Mouse (Mus musculus) intestine, embryonic 16.5 days (tissue): ENCODE measurements around the gene Babam2. TPM values are rescaled to one million over a fixed set of nuclear protein-coding genes. Genes with fewer than 3 reads are reported as not detected.

ENCODE experiments used
- ATAC-seq: fragments of 200-750 bp; cut with Nextera tagmentation; 2 replicates; pipeline ENCODE4 v1.8.0; 2017; ENCODE audit warnings: moderate TSS enrichment, moderate library complexity
- H3K27ac ChIP-seq: fragments of 300-500 bp; sonication (generic); 2 replicates; pipeline ENCODE4 v1.5.1; 2014; ENCODE audit warnings: mild to moderate bottlenecking, low read length
- H3K27me3 ChIP-seq: fragments of 300-500 bp; sonication (generic); replicated peaks from 2 replicates; pipeline ENCODE4 v1.6.1; 2014; ENCODE audit warnings: low read length, control low read depth, mixed read lengths; ENCODE audit not compliant: control insufficient read depth, insufficient read depth
- H3K36me3 ChIP-seq: fragments of 300-500 bp; sonication (generic); 2 replicates; pipeline ENCODE4 v1.6.1; 2014; ENCODE audit warnings: low read length, control low read depth; ENCODE audit not compliant: control insufficient read depth, insufficient read depth
- H3K4me1 ChIP-seq: fragments of 300-500 bp; sonication (generic); 2 replicates; pipeline ENCODE4 v1.6.1; 2014; ENCODE audit warnings: low read length, control low read depth, mixed read lengths; ENCODE audit not compliant: control insufficient read depth, insufficient read depth
- H3K4me2 ChIP-seq: fragments of 300-500 bp; sonication (generic); 2 replicates; pipeline ENCODE4 v1.6.1; 2014; ENCODE audit warnings: low read depth, low read length, control low read depth
- H3K4me3 ChIP-seq: fragments of 300-500 bp; sonication (generic); 2 replicates; pipeline ENCODE4 v1.5.1; 2014; ENCODE audit warnings: mild to moderate bottlenecking, low read length
- H3K9ac ChIP-seq: fragments of 300-500 bp; sonication (generic); 2 replicates; pipeline ENCODE4 v1.6.1; 2014; ENCODE audit warnings: low read depth, low read length
- H3K9me3 ChIP-seq: fragments of 300-500 bp; sonication (generic); 2 replicates; pipeline ENCODE4 v1.6.1; 2016; ENCODE audit warnings: low read length, control low read depth; ENCODE audit not compliant: control insufficient read depth
- WGBS: fragments of 180-500 bp; shearing (Covaris S2); extraction: QIAGEN DNeasy Blood & Tissue Kit; methylation state at CpG from one replicate; pipeline ENCODE4 v1.1.7; 2014; 5-methylcytosine and 5-hydroxymethylcytosine counted together
- polyA plus RNA-seq: library from polyadenylated mRNA; unstranded; fragments of >200 nt; fragmentation: Nextera tagmentation; extraction: Ambion mirVana; gene quantifications from 2 replicates; pipeline ENCODE4 v1.2.1, GENCODE M21; 2015

Babam2 gene
- polyA plus RNA-seq, 1 experiment from 2014 or later: 69.0 TPM

DNA sequence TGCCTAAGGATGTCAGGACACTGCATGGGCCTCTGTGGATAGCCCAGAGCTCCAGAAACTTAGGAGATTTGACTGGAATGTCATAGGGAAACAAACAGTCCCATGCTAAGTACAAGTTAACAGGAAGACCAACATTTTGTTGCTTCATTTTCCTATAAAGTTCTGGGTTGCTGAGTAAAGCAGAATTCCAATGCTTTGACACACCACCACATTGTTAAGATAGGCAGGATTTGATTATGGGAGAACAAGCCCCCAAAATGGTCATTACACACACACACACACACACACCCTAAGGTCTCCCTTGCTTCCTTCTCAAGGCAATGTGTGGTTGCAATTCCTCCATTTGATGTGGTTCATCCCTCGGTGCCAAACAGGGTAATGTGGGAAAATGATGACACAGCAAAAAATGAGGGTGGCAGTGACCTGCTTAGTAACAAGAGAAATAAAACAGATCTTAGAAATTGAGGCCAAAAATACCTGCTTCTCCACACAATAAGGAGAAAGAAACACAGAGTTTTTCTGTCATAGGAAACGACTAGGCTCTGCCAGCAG, 286.4 kb downstream of the Babam2 start:
- ATAC-seq: no peak

DNA sequence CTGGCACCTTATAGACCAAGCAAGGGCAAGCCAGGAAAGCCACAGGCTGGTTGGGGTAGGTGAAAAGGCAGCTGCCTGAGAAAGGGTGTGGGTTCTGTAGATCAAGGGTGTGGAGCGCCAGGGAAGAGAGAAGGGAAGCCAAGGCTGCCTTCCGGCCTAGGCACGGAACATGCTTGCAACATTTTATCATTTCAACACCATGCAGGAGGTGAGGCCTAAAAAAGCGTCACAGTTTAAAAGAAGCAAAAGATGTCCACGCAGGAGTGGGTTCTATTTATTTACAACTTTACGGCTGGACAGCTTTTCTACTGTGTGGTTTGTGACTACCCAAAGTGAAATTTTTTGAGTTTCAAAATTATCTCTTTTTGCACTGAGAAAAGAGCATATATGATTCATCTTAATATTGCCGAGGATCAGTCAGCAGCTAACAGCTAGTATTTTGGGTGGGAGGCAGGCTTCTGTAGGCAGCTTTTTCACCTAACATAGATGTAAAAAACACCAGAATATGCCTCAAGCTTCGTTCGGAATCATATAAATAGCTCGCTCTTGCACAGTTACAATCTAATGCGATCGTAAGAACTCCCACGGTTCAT, 287.0 kb downstream of the Babam2 start:
- H3K4me3 ChIP-seq: no peak overlapping the region
- H3K4me2 ChIP-seq: no peak overlapping the region
- no peak for ATAC-seq
- no peaks in the 10 kb centered on the region for H3K9me3 ChIP-seq
- no peak overlapping the region for H3K27ac ChIP-seq
- H3K27me3 ChIP-seq: no peaks in the 10 kb centered on the region
- peaks cover 9% of the 10 kb centered on the region; the same call in 1 of the 2 replicates for H3K4me1 ChIP-seq
- 81% methylated on average over 13 of the region's 13 CpGs for WGBS
- no peak overlapping the region for H3K9ac ChIP-seq
- no peaks in the 10 kb centered on the region for H3K36me3 ChIP-seq

More for the DNA sequence above, 286.4 kb downstream of the Babam2 start:
- peaks cover 9% of the 10 kb centered on the region; the same call in 1 of the 2 replicates for H3K4me1 ChIP-seq
- H3K4me3 ChIP-seq: no peak overlapping the region
- no peak overlapping the region for H3K4me2 ChIP-seq
- no peak overlapping the region for H3K27ac ChIP-seq
- H3K36me3 ChIP-seq: no peaks in the 10 kb centered on the region
- no peaks in the 10 kb centered on the region for H3K27me3 ChIP-seq
- WGBS: 73% methylated on average over 2 of the region's 2 CpGs
- no peak overlapping the region for H3K9ac ChIP-seq
- H3K9me3 ChIP-seq: no peaks in the 10 kb centered on the region

DNA sequence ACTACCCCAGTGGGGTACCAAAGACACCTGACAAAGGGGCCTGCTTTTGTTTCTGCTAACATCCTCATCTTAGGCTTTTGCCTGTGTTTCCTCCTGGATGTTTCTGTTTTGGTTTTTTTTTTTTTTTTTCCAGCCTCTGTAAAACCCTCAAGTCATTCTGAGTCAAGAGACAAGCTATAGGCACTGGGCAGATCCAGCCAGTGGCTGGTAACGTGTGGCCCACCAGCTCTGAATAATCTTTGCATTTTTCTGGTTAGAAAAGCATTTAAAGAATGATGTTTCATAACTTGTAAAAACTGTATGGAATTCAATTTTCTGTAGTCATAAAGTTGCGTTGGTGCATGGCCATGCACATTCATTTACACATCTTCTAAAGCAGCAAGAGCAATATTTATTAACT, 287.5 kb downstream of the Babam2 start:
- H3K4me3 ChIP-seq: no peak overlapping the region
- H3K36me3 ChIP-seq: no peaks in the 10 kb centered on the region
- no peaks in the 10 kb centered on the region for H3K9me3 ChIP-seq
- H3K4me2 ChIP-seq: no peak overlapping the region
- no peaks in the 10 kb centered on the region for H3K27me3 ChIP-seq
- WGBS: 82% methylated on average over 2 of the region's 2 CpGs
- ATAC-seq: no peak
- H3K4me1 ChIP-seq: peaks cover 9% of the 10 kb centered on the region; the same call in 1 of the 2 replicates
- H3K27ac ChIP-seq: no peak overlapping the region
- H3K9ac ChIP-seq: no peak overlapping the region

DNA sequence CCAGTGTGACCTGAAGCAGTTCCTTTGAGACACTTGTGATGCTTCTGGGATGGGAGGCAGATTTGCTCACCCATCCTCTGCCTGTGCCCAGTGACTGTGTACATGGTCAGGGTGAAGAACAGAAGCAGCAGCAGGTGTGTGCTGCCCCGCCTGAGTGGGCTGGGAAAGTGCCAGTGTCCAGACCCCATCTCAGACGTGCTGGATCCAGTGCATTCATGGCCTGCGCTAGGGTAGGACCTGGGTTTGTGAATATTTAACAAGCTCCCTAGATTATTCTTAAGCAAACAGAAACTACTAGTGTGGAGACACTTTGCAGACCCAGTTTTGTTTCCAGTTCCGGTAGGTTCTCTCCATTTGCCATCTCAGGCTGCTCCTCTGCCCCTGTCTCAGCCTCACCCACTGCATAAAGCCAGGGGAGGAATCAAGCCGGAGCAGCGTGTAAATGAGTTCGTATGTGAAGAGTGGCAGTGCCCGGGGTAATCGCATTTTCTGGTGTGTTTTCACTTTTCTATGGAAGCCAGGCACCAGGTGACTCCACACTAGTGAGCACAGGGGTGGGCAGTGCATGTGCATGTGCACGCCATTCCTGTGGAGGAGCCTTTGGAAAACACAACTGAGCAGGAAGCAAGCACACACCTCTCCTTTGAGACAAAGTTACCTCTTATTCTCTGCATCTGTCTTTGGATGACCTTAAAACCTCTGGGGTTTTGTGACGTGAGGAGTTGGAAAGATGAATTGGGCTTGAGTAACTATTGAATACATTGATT, 290.2 kb downstream of the Babam2 start:
- H3K36me3 ChIP-seq: no peaks in the 10 kb centered on the region
- no peak overlapping the region for H3K4me3 ChIP-seq
- WGBS: 73% methylated on average over 11 of the region's 11 CpGs
- peak overlapping the region; percentile 68 for H3K27ac ChIP-seq
- peak overlapping the region; percentile 50 for H3K9ac ChIP-seq
- H3K4me1 ChIP-seq: peaks cover 9% of the 10 kb centered on the region; the same call in 1 of the 2 replicates
- H3K9me3 ChIP-seq: no peaks in the 10 kb centered on the region
- 0 out of 2 replicates have a peak overlapping the region, but pooled peaks have one; percentile 9 for H3K4me2 ChIP-seq
- peak; percentile 90 for ATAC-seq
- no peaks in the 10 kb centered on the region for H3K27me3 ChIP-seq

DNA sequence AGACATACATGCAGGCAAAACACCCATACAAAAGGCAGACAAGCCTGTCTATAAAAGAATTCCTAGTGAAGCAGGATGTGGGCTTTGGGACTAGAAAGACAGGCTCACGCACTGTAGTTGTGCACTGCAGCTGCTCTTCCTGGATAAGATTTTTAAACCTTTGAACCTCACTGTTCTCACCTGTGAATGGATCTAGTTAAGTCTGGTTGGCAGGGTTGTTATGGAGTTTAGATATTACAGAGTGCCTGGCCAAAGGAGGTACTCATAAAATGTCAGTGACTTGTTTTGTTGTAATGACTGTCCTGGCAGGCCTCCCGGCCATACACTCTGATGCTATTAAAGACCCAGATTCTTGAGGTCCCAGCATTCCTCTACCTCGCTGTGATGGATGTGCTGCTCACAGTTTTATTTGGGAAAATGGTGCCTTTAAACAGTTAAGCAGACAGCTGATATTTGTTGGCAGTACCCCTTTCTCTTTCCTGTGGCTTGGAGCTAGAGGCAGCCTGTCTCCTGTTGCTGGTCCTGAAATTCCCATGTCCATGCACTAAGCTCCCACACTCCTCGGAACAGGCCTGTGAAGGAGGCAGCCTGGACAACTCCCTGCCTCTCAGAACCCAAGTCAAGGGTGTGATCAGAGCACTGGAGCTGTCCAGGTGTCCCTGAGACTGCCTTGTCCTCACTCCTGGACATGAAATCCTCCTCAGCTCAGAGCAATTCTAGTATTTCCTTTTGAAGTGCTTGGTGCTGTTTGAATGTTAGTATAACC, 299.9 kb downstream of the Babam2 start:
- H3K9me3 ChIP-seq: no peaks in the 10 kb centered on the region
- H3K9ac ChIP-seq: 0 out of 2 replicates have a peak overlapping the region, but pooled peaks have one; percentile 4
- ATAC-seq: peak; percentile 54
- no peak overlapping the region for H3K4me2 ChIP-seq
- WGBS: 49% methylated on average over 4 of the region's 4 CpGs
- H3K4me3 ChIP-seq: no peak overlapping the region
- no peaks in the 10 kb centered on the region for H3K36me3 ChIP-seq
- peak overlapping the region; percentile 61 for H3K27ac ChIP-seq
- no peaks in the 10 kb centered on the region for H3K27me3 ChIP-seq
- peaks cover 27% of the 10 kb centered on the region for H3K4me1 ChIP-seq

DNA sequence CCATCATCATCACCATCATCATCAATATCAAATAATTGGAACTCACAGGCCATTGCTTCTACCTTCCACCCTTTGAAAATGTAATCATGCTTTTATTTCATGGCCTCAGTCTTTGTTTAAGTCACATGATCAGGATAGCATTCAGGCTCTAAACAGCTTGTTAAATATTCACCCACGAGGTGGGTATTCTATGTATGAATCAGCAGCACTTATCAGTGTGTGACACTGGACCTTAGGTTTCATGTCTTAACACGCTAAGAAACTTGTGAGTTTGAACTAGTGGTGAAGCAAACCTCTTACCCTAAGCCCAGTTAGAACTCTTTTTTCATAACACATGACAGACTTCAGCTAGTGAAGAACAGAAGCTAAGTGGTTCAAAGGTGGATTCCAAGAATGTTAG, 301.3 kb downstream of the Babam2 start:
- no peak overlapping the region for H3K4me3 ChIP-seq
- WGBS: 58% methylated on average over 2 of the region's 2 CpGs
- H3K9ac ChIP-seq: no peak overlapping the region
- ATAC-seq: peak; percentile 78; the same call in 1 of the 2 replicates
- no peaks in the 10 kb centered on the region for H3K27me3 ChIP-seq
- peak overlapping the region; percentile 24; the same call in 1 of the 2 replicates for H3K27ac ChIP-seq
- H3K4me2 ChIP-seq: no peak overlapping the region
- H3K9me3 ChIP-seq: no peaks in the 10 kb centered on the region
- peaks cover 27% of the 10 kb centered on the region for H3K4me1 ChIP-seq
- no peaks in the 10 kb centered on the region for H3K36me3 ChIP-seq

DNA sequence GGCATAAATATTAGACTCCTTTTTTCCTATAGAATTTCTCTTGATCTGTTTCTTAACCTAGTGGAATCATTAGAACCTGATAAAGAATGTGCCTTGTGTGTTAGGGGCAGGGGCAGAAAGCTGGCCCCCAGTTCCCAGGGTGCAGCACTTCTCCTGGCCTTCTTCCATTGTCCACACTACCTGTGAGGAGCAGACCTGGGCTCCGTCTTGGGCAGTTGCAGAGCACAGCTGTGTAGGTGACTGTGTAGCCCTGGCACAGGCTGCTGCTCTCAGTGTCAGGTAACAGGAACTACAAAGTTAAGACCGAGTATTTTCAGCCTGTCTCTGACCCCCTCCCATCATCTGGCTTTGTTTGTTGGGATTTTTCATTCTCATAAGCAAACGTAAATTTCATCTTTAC, 302.6 kb downstream of the Babam2 start:
- no peaks in the 10 kb centered on the region for H3K27me3 ChIP-seq
- H3K36me3 ChIP-seq: no peaks in the 10 kb centered on the region
- WGBS: 66% methylated on average over 3 of the region's 3 CpGs
- no peak overlapping the region for H3K27ac ChIP-seq
- peaks cover 27% of the 10 kb centered on the region for H3K4me1 ChIP-seq
- no peaks in the 10 kb centered on the region for H3K9me3 ChIP-seq
- no peak overlapping the region for H3K9ac ChIP-seq
- no peak overlapping the region for H3K4me3 ChIP-seq
- ATAC-seq: no peak
- H3K4me2 ChIP-seq: no peak overlapping the region

DNA sequence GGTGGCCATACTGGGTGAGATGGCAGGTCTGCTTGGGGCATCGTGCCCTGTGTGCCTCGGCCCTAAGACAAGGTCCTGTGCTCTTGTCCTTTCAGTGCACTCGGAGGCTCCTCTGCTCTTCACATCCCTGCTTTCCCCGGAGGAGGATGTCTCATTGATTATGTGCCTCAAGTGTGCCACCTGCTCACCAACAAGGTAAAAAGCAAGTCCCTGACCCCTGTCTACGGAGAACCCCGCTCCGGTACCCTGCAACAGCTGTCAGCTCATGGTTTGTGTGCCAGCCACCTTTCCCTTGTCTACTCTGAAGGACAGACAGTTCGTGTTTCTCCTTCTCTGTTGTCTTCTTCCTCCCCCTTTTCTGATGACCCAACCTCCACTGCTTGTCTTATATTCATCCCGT, 303.8 kb downstream of the Babam2 start:
- Histone ChIP-seq H3K27ac (no peak overlapping the region), H3K27me3 (no peaks in the 10 kb centered on the region), H3K4me1 (peaks cover 27% of the 10 kb centered on the region), H3K4me2 (no peak overlapping the region), H3K4me3 (no peak overlapping the region), H3K9ac (no peak overlapping the region), H3K36me3 (no peaks in the 10 kb centered on the region), H3K9me3 (no peaks in the 10 kb centered on the region)
- ATAC-seq: no peak
- WGBS: 82% methylated on average over 9 of the region's 9 CpGs

DNA sequence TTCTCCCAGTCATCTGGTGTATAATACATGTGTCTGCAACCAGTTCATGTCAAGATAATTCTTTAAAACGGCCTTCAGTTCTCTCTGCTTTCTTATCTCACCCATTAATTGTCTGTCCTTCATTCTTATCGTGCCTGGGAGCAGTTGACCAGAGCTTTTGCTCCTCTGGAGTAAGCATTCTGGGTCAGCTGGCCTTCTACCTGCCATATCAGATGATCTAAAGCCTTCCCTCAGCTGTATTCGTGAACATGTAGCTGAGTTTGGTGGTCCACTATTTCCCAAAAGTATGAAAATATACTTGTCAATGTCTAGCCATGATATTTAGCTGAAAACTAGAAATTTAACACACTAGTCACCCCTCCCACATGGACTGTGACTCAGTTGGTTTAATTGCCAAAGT, 304.3 kb downstream of the Babam2 start:
- Histone ChIP-seq H3K9me3 (no peaks in the 10 kb centered on the region), H3K27ac (peak overlapping the region; percentile 15), H3K4me1 (peaks cover 27% of the 10 kb centered on the region), H3K4me3 (no peak overlapping the region), H3K4me2 (no peak overlapping the region), H3K9ac (no peak overlapping the region), H3K27me3 (no peaks in the 10 kb centered on the region), H3K36me3 (no peaks in the 10 kb centered on the region)
- WGBS: 29% methylated on average over 3 of the region's 3 CpGs
- no peak for ATAC-seq
